Mouse (Mus musculus): ENCODE measurements at regions not wholly inside any gene's neighbourhood (a gene's known extent, or its start where the extent isn't known, plus 50 kb on each side); places are given as distances from the start of the nearest gene placed in this dataset.

GRCm38 (mm10) chr3:62730987-62731386 is 126.0 kb upstream of the Gpr149 start:
- intact Hi-C loops (cut with DNase I) = no loop called here
- DNase-seq = no peak

- intact Hi-C loops (cut with DNase I) = no loop called here
- no peak for DNase-seq
Measured at GRCm38 (mm10) chr3:62725947-62726346, 121.0 kb upstream of the Gpr149 start.

- peak; percentile 32 for DNase-seq
Measured at GRCm38 (mm10) chr3:62716849-62717248, 111.9 kb upstream of the Gpr149 start.

GRCm38 (mm10) chr3:62715311-62715971 is 110.5 kb upstream of the Gpr149 start:
- intact Hi-C loops (cut with DNase I) = no loop called here
- DNase-seq = no peak

More at GRCm38 (mm10) chr3:62716849-62717248, 111.9 kb upstream of the Gpr149 start:
- intact Hi-C loops (cut with DNase I) = no loop called here

All from left cerebral cortex, postnatal 4 days (tissue).